Mouse (Mus musculus) heart, postnatal 25 days (tissue): ENCODE results near the gene Dus3l. TPM values are rescaled to one million over a fixed set of nuclear protein-coding genes. Genes with fewer than 3 reads are reported as not detected.

ENCODE experiments used
- DNase-seq: peaks from one replicate; pipeline ENCODE4 v3.0.0; 2022; ENCODE audit warnings: low spot score
- intact Hi-C: fragments of 180-260 bp; cut with DNase I; formaldehyde crosslinking; loops from one replicate; pipeline ENCODE4 v1.15.1; 2025
- total RNA-seq, 2 experiments: library from RNA; stranded (reverse); gene quantifications; 2 replicates each; pipeline ENCODE4 v1.2.3; 2021

Gene Dus3l
- total RNA-seq, 2 experiments from 2014 or later = 18.3 to 18.8 TPM

DNA sequence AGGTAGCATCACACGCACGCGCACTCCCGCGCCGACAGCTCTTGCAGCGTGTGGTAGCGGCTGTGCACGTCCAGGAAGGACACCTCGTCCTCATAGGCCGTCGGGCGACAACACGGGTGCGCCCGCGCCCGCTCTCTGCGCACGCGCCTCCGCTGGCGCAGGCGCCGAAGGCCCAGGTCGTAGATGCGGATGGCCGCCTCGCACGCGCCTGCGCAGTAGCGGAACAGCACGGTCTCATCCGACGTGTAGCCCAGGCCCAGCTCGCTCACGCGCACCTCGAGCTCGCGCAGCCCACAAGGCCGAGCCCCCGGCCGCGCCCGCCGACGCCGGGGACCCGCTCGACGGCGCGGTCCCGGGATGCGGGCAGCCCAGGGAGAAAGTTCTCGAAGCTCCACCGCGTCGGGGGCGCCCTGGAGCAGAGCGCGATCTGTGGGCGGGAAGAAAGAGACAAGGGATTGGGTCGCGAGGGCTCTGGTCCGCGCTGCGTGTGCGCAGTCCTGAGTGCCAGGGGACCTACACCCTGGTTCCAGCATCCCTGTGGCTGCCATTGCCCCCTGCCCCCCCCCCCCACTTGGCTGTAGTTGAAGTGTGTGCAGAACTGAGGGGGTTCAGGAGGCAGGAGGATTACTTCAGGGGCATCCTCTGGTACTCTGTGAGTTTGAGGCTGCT lies 13.0 kb upstream of the Dus3l start:
- intact Hi-C loops = no loop called here
- no peak for DNase-seq

GRCm38 (mm10) chr17:56753452-56753851 lies 11.1 kb upstream of the Dus3l start:
- DNase-seq = no peak
- intact Hi-C loops = no loop called here

- intact Hi-C loops = no loop called here
- no peak for DNase-seq
Measured at GRCm38 (mm10) chr17:56754271-56755185, 10.0 kb upstream of the Dus3l start.

DNA sequence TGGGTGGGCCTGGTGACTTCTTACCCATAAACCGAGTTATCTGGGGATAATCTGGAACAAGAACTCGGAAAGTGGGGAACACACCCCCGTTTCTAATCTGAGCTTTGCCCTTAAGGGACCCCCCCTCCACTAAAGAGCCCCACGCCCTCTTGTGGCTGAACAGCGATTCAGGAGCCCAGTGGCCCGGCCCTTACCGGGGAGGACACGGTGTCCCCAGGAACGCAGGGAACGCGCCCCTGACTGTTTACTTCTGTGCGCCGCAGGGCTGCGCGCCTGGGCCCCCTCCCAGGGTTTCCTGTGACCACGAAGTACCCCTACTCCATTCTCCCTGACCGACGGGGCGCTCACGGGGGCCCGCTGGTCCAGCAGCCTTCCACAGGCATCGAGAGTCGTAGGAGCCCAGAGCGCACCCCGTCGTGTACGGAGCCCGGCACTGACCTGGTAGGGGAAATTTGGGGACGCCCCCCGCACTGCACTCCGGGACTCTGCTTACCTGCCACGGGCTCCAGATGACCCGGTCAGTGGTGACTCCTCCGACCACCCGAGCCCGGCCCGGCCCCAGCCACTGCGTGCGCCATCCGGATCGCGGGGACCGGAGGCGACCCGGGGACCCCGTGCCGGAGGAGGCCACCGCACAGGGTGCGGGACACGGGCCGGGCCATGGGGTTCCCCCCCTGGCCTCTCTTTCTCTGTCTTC lies 7.7 kb upstream of the Dus3l start:
- no peak for DNase-seq

GRCm38 (mm10) chr17:56757416-56758123 lies 7.0 kb upstream of the Dus3l start, which contains the start of gene Nrtn:
Gene Nrtn (minus strand): TSS chr17:56757530.
- intact Hi-C loops = loop anchor here (2.0 kb wide), 2 partner anchors 39 to 63 kb away; partner anchors contain the start of gene Vmac
- peak; percentile 65 for DNase-seq

More for the DNA sequence above, 7.7 kb upstream of the Dus3l start:
- intact Hi-C loops = loop anchor here (2.0 kb wide), 2 partner anchors 38 to 62 kb away; partner anchors contain the start of gene Vmac

- DNase-seq = no peak
- intact Hi-C loops = no loop called here
Measured at GRCm38 (mm10) chr17:56758132-56758531, 6.4 kb upstream of the Dus3l start.

DNA sequence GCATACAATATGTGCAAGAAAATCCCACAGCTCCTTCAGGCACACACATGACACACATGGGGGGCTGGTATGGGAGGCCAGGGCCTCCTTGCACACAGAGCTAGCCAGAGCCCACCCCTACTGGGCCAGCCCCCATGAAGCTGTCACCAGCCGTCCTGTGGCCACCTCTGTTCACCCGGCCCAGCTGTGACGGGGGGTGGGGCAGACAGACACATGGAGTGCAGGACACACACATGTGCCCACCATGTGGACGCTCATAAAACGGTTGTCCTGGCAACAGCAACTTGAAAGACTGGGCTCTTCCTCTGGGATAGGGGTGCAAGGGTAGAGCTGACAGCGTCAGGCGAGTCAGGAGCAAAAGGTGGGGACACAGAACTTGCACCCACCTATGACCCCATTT lies 5.3 kb upstream of the Dus3l start:
- intact Hi-C loops = no loop called here
- no peak for DNase-seq

DNA sequence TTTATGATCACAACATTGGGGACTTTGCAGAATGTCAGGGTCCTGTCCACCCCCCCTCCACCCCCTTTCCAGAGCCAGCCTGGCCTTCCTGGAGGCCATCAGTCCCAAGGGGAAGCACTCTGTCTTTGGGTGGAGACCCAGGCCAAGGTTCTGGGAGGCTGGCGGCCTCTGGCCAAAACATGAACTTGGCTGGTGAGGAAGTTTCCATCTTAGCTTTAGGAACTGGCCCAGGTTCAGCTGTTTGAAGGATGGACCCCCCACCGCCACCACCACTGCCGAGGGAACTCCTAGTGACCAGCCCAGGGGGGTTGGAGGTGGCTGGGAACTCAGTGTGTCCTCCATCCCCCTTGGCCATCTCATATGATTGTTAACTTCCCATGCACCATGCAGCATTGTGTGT lies 3.5 kb upstream of the Dus3l start:
- intact Hi-C loops = loop anchor here (5.0 kb wide), 1 partner anchor 154 kb away; the partner anchor contains the start of gene 2410015M20Rik

GRCm38 (mm10) chr17:56761991-56762410 lies 2.6 kb upstream of the Dus3l start:
- peak; percentile 69 for DNase-seq
- intact Hi-C loops = loop anchor here (5.0 kb wide), 1 partner anchor 155 kb away; the partner anchor contains the start of gene 2410015M20Rik

More for the DNA sequence above, 3.5 kb upstream of the Dus3l start:
- DNase-seq = no peak

DNA sequence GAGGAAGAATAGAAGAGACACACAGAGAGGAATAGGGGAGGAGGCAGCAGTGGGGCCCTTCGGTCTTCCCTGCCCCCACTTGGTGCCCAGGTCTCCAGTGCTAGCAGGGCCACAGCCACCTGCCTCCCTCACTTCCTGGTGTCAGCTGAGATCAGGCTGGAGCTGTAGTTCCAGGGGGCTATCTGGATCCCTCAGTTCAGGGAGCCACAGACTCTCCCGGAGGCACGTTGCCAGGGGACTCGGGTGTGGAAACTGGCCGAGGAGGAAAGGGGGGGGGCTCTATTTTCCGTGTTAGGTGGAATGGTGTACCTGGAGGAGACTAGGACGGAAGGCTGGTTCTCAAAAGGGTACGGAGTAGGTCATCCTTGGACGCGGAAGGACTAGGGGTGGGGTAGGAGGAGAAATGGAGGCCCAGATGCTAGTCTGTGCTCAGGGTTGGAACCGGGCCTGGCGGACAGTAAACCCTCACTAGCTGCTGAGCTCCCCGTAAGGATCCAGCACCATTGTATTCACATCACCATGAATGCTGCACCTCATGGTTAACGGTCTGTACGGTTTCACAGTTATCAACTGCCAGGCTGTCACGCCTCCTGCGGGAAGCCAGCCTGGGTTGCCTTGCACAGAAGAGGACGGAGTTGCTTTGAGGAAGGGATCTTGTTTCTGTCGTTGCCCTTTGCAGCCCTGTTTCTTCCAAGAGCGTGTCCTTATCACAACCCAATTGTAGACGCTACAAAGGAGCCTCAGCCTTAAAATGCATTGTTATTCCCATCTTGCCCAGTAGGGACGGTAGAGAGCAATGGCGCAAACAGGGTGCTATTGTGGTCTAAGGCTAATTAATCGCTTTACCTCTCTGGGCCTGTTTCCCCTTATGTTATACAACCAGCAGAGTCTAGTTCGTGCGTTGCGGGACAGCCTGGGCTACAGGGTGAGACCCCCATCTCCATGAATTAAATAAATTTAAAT lies 1.5 kb upstream of the Dus3l start:
- no peak for DNase-seq
- intact Hi-C loops = loop anchor here (5.0 kb wide), 1 partner anchor 156 kb away; the partner anchor contains the start of gene 2410015M20Rik

DNA sequence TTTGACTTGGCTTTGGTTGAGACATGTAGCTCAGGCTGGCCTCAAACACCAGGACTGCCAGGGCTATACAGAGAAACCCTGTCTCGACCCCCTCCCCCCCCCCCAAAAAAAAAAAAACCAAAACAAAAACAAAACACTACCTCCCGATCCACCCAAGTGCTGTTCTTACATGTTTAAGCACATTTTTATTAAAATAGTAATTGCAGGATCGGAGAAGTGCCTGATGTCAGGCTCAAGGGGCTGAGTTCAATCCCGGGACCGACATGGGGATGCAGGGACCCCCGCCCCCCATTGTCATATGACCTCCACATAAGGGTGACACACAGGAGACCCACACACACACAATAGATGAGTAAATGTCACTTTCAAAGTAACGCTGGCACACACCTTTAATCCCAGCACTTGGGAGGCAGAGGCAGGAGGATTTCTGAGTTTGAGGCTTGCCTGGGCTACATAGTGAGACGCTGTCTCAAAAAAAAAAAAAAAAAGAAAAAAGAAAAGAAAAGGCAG lies 761 bp upstream of the Dus3l start:
- intact Hi-C loops = loop anchor here (5.0 kb wide), 1 partner anchor 156 kb away; the partner anchor contains the start of gene 2410015M20Rik

DNA sequence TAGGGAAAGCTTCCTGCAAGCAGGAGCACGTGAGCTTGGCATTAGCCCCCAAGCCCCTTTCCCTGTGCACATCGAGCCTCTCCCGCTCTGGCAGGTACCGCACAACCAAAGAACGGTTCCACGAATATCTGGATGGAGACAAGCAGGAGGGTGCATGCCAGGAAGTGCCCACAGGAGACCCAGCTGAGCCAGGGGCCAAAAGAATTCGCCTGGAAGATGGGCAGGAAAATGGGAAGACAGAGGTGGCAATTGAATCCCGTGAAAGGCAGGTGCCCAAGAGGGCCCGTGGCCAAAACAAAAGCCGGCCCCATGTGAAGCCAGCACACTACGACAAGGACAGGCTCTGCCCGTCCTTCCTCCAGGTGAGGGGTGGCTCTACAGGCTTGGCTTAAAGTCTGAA lies 874 bp downstream of the Dus3l start:
- intact Hi-C loops = loop anchor here (5.0 kb wide), 1 partner anchor 67 kb away; the partner anchor contains the start of gene Rfx2

More for the DNA sequence above, 761 bp upstream of the Dus3l start:
- DNase-seq = no peak

GRCm38 (mm10) chr17:56766631-56767405 lies 2.3 kb downstream of the Dus3l start:
- DNase-seq = no peak
- intact Hi-C loops = loop anchor here (5.0 kb wide), 1 partner anchor 65 kb away; the partner anchor contains the start of gene Rfx2

More for the DNA sequence above, 874 bp downstream of the Dus3l start:
- DNase-seq = no peak

GRCm38 (mm10) chr17:56767531-56768135 lies 3.1 kb downstream of the Dus3l start:
- intact Hi-C loops = loop anchor here (5.0 kb wide), 1 partner anchor 65 kb away; the partner anchor contains the start of gene Rfx2
- DNase-seq = no peak

- intact Hi-C loops = loop anchor here (5.0 kb wide), 1 partner anchor 63 kb away; the partner anchor contains the start of gene Rfx2
- no peak for DNase-seq
Measured at GRCm38 (mm10) chr17:56768941-56769340, 4.4 kb downstream of the Dus3l start.

DNA sequence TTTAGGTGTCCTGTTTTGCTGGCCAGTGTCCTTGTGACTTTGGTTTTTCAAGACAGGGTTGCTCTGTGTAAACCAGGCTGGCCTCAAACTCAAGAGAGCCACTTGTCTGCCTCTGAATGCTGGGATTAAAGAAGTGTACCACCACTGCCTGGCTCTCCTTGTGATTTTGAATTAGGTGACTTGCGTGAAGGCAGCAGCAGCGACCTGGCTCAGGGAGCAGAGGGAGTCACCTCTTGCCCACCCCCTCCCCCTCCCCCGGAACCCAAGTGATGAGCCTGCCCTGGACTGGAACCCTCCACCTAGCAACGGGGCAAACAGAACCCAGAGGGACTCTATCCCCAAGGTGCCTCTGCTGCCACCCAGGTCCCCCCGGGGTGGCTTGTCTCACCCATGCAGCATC lies 5.4 kb downstream of the Dus3l start, which contains the start of gene Prr22:
Prr22 (plus strand) TSS at position 301 of the 400 bp plus-strand sequence.
- intact Hi-C loops = loop anchor here (5.0 kb wide), 1 partner anchor 62 kb away; the partner anchor contains the start of gene Rfx2
- DNase-seq = no peak
